Mouse (Mus musculus) kidney, adult 2 months (tissue): ENCODE measurements around the gene Sugct.

ENCODE experiments used
- CTCF ChIP-seq: fragments of 200-500 bp; conservative IDR thresholded peaks from 2 replicates; pipeline ENCODE4 v1.5.1; 2011; ENCODE audit warnings: low read depth, mild to moderate bottlenecking, control low read depth, low read length, moderate library complexity, mixed read lengths; ENCODE audit not compliant: insufficient read depth, insufficient read length
- POLR2A ChIP-seq: fragments of 200-500 bp; IDR thresholded peaks from one replicate; pipeline ENCODE4 v1.6.1; 2011; ENCODE audit warnings: low read depth, low read length, control low read depth

- no peak for TF ChIP-seq POLR2A
- no peak for TF ChIP-seq CTCF
Observed at GRCm38 (mm10) chr13:17690686-17691085, 4.7 kb downstream of the Sugct start.
